Mouse (Mus musculus) left cerebral cortex, adult 8-10 months (tissue): ENCODE data around the gene Atp2b1. TPM values are rescaled to one million over a fixed set of nuclear protein-coding genes. Genes with fewer than 3 reads are reported as not detected.

Experiments used
- DNase-seq, 2 experiments: peaks; one replicate each; pipeline ENCODE4 v3.0.0; 2022; ENCODE audit warnings: low spot score in 2 of 2
- total RNA-seq, 4 experiments: library from RNA; stranded (reverse); gene quantifications; 2 replicates each; pipeline ENCODE4 v1.2.4; 2022

The Atp2b1 gene
- 100 to 1,000 TPM; 728 to 813 (median 766) TPM for total RNA-seq

- peak; percentile 78 to 94 for DNase-seq
Observed at GRCm38 (mm10) chr10:98913961-98914809, at the start of gene Atp2b1. Gene Atp2b1, plus strand, starts transcription at chr10:98914406.

- DNase-seq, result no peak
Observed at GRCm38 (mm10) chr10:98864851-98865250, 49.4 kb upstream of the Atp2b1 start.

GRCm38 (mm10) chr10:98866836-98867370, 47.3 kb upstream of the Atp2b1 start:
- DNase-seq, result no peak

GRCm38 (mm10) chr10:98868351-98868908, 45.8 kb upstream of the Atp2b1 start:
- no peak for DNase-seq

GRCm38 (mm10) chr10:98877855-98878254, 36.4 kb upstream of the Atp2b1 start:
- no peak for DNase-seq

GRCm38 (mm10) chr10:98878636-98879035, 35.6 kb upstream of the Atp2b1 start:
- DNase-seq, result no peak

- DNase-seq, result no peak
Observed at GRCm38 (mm10) chr10:98880057-98880456, 34.1 kb upstream of the Atp2b1 start.

GRCm38 (mm10) chr10:98880711-98881110, 33.5 kb upstream of the Atp2b1 start:
- DNase-seq, result no peak

GRCm38 (mm10) chr10:98881492-98881891, 32.7 kb upstream of the Atp2b1 start:
- no peak for DNase-seq

- no peak for DNase-seq
Observed at GRCm38 (mm10) chr10:98882587-98882986, 31.6 kb upstream of the Atp2b1 start.

GRCm38 (mm10) chr10:98884445-98884844, 29.8 kb upstream of the Atp2b1 start:
- no peak for DNase-seq

- DNase-seq, result no peak
Observed at GRCm38 (mm10) chr10:98886770-98887271, 27.4 kb upstream of the Atp2b1 start.

- no peak for DNase-seq
Observed at GRCm38 (mm10) chr10:98891361-98891760, 22.8 kb upstream of the Atp2b1 start.

- DNase-seq, result no peak
Observed at GRCm38 (mm10) chr10:98897507-98897906, 16.7 kb upstream of the Atp2b1 start.

GRCm38 (mm10) chr10:98897913-98898748, 16.1 kb upstream of the Atp2b1 start:
- DNase-seq, result no peak

- no peak for DNase-seq
Observed at GRCm38 (mm10) chr10:98901533-98901932, 12.7 kb upstream of the Atp2b1 start.

- DNase-seq, result no peak
Observed at GRCm38 (mm10) chr10:98905987-98906386, 8.2 kb upstream of the Atp2b1 start.

- peak in 1 of 2 experiments; percentile 38 for DNase-seq
Observed at GRCm38 (mm10) chr10:98906941-98907549, 7.2 kb upstream of the Atp2b1 start.

- no peak for DNase-seq
Observed at GRCm38 (mm10) chr10:98913610-98913960, 621 bp upstream of the Atp2b1 start.

- DNase-seq, result peak; percentile 70 to 77
Observed at GRCm38 (mm10) chr10:98914810-98915241, 620 bp downstream of the Atp2b1 start.

- DNase-seq, result peak in 1 of 2 experiments; percentile 42
Observed at GRCm38 (mm10) chr10:98915398-98915931, 1.3 kb downstream of the Atp2b1 start.
